Mouse (Mus musculus): ENCODE measurements around the gene Treh.

DNA sequence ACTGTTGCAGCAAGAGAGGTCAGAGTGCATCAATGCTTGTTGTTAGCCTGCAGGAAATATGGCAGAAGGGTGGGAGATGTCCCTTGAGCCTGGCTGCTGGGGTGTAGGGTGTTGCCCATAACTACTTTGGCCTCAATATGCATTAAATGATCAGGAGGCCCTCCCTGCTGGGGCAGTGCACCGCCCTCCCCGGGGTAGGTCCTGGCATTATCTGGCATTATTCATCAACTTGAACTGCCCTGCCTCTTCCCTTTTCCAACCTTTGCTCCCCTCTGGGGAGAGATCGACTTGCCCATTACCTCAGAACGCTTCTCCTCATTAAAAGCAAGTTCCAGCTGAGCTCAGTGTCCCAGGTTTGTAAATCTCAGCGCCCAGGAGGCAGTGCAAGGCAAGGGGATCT is 6.5 kb downstream of the Treh start:
- TF ChIP-seq POLR2A (IDR thresholded peaks at IDR 0.05; ENCODE audit: insufficient read length, low read depth) = no peak
- TF ChIP-seq MYOD1 (IDR thresholded peaks at IDR 0.05; ENCODE audit: control insufficient read depth in 1 of 3, insufficient read length in 2 of 3, low read depth in 2 of 3) = no peak
- TF ChIP-seq USF1 (IDR thresholded peaks at IDR 0.05; ENCODE audit: low read depth) = no peak
- no peak for TF ChIP-seq MYOG (IDR thresholded peaks at IDR 0.05; ENCODE audit: control insufficient read depth in 1 of 3, insufficient read depth in 1 of 3, insufficient read length in 2 of 3, low read depth in 2 of 3)
- no peak for TF ChIP-seq MAX (IDR thresholded peaks at IDR 0.05; ENCODE audit: low read depth)
- TF ChIP-seq POLR2AphosphoS2 (IDR thresholded peaks at IDR 0.05; ENCODE audit: insufficient read length, low read depth) = no peak

All from myocyte (in vitro differentiated cells).